Mouse (Mus musculus): ENCODE results near the gene Tfap2e. TPM values are rescaled to one million over a fixed set of nuclear protein-coding genes. Genes with fewer than 3 reads are reported as not detected.

Tfap2e gene
- polyA plus RNA-seq, 1 experiment from 2014 or later, result not detected

DNA sequence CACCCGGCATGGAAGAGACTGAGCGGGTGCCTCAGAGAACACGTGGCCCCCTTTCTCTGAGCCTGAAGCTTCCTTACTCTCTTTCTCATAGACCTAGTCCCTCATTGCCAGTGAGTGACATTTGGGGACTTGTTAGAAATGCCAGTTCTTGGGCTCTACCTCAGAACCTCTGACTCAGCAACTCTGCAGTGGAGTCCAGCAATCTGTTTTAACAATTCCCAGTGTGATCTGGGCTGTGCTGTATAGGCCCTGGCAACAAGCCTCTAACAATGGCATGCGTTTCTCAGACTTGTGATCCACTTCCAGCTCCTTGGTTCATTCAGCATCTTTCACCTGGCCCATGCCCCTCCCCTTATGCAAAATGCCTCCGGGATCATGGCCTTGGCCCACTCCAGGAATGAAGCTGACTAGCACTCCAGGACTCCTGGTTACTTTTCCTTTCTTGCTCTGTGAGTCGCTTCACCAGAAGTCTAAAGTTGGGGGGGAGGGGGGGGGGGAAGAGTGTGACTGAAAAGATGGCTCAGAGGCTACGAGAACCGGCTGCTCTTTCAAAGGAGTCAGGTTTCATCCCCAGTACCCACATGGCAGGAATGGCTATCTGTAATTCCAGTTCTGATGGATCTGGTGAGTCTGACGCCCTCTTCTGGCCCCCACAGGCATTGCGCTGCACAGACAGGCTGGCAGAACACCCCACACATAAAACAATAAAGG, 4.1 kb upstream of the Tfap2e start:
- no peak overlapping the region for H3K27ac ChIP-seq
- 38% methylated on average over 10 of the region's 10 CpGs for WGBS (ENCODE audit: insufficient replicate concordance)
- H3K4me2 ChIP-seq, result no peak overlapping the region
- no peak overlapping the region for H3K4me3 ChIP-seq (replicated peaks)
- no peak for ATAC-seq (ENCODE audit: low read depth)
- no peak for DNase-seq
- H3K27me3 ChIP-seq, result peaks cover 50% of the 10 kb centered on the region
- H3K9ac ChIP-seq, result no peak overlapping the region
- peaks cover 17% of the 10 kb centered on the region for H3K4me1 ChIP-seq (replicated peaks)
- no peaks in the 10 kb centered on the region for H3K9me3 ChIP-seq (replicated peaks)
- peaks cover 11% of the 10 kb centered on the region for H3K36me3 ChIP-seq

DNA sequence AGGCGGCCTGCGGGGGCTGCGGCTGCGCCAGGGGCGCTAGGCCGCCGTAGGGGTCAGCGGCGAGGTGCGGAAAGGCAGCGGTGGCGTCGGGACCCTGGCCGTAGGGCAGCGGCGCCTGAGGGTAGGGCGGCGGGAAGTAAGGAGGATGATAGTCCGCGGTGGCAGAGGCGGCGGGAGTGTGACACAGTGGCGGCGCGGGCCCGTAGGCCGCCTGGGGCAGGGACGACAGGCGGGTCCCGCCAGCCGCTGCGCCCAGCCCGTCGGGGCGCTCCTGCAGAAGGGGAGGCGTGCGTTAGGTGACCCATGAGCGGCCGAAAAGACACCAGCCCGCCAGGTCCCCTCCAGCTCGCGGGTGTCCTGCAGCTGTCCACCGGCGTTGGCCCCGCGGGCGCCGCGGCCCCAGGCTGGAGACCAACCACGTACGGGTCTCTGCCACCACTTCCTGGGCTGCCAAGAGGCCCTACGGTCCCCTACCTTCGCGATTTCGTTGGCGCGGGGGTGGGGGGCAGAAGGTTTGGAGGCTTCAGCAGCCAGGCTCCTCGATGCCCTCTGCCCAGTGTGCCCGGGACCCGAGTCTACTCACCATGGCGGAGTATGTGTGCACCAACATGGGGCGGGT, 549 bp downstream of the Tfap2e start:
- DNase-seq (no peak), ATAC-seq (ENCODE audit: low read depth) (no peak; the same call in 1 of the 2 replicates)
- Histone ChIP-seq H3K4me2 (peak overlapping the region; percentile 45), H3K4me1 (replicated peaks) (peaks cover 14% of the 10 kb centered on the region), H3K9ac (no peak overlapping the region), H3K4me3 (replicated peaks) (peak overlapping the region; percentile 39), H3K9me3 (replicated peaks) (no peaks in the 10 kb centered on the region), H3K27ac (no peak overlapping the region), H3K36me3 (no peaks in the 10 kb centered on the region), H3K27me3 (peaks cover 96% of the 10 kb centered on the region)
- 3% methylated on average over 52 of the region's 62 CpGs for WGBS (ENCODE audit: insufficient replicate concordance)

DNA sequence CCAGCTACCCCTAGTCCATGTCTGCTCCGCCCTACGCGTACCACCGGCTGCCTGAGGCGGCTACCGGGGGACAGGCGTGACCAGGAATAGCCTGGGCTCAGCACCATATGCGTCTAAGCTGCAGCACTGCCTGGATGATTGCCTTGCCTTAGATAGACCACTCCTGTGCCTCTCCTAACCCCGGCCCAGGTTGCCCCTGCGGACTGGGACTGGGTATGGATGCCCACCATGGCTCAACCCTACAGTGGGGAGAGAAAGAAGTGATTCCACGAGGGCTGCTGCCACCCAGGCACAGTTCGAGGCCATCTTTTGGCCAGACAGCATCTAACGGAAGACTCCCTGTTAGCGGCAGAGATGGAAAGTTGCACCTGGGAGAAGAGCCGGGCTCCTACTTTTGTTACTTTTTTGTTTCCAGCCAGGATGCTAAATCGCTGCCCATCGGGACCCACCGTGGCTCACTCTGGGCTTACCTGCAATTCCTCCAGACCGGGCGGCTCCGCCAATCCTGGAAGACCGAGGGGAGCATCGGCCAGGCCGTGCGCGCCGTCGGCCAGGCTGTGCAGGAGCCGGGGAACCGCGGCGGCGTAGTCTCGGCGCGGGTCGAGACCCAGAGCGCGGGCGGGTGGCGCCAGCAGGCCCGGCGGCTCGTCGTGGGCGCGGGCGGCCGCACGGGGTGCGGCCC, 1.2 kb downstream of the Tfap2e start:
- H3K4me2 ChIP-seq, result peak overlapping the region; percentile 45
- DNase-seq, result no peak
- H3K4me1 ChIP-seq (replicated peaks), result peaks cover 14% of the 10 kb centered on the region
- H3K9me3 ChIP-seq (replicated peaks), result no peaks in the 10 kb centered on the region
- H3K9ac ChIP-seq, result no peak overlapping the region
- H3K36me3 ChIP-seq, result no peaks in the 10 kb centered on the region
- H3K4me3 ChIP-seq (replicated peaks), result peak overlapping the region; percentile 39
- H3K27me3 ChIP-seq, result peaks cover 100% of the 10 kb centered on the region
- 5% methylated on average over 51 of the region's 51 CpGs for WGBS (ENCODE audit: insufficient replicate concordance)
- ATAC-seq (ENCODE audit: low read depth), result no peak
- no peak overlapping the region for H3K27ac ChIP-seq

- DNase-seq, result no peak
- ATAC-seq (ENCODE audit: low read depth), result no peak
- no peaks in the 10 kb centered on the region for H3K36me3 ChIP-seq
- no peak overlapping the region for H3K4me3 ChIP-seq (replicated peaks)
- no peak overlapping the region for H3K9ac ChIP-seq
- 4% methylated on average over 16 of the region's 16 CpGs for WGBS (ENCODE audit: insufficient replicate concordance)
- no peaks in the 10 kb centered on the region for H3K9me3 ChIP-seq (replicated peaks)
- peaks cover 100% of the 10 kb centered on the region for H3K27me3 ChIP-seq
- peaks cover 14% of the 10 kb centered on the region for H3K4me1 ChIP-seq (replicated peaks)
- no peak overlapping the region for H3K4me2 ChIP-seq
- H3K27ac ChIP-seq, result no peak overlapping the region
Observed at GRCm38 (mm10) chr4:126734001-126734603, 1.9 kb downstream of the Tfap2e start.

DNA sequence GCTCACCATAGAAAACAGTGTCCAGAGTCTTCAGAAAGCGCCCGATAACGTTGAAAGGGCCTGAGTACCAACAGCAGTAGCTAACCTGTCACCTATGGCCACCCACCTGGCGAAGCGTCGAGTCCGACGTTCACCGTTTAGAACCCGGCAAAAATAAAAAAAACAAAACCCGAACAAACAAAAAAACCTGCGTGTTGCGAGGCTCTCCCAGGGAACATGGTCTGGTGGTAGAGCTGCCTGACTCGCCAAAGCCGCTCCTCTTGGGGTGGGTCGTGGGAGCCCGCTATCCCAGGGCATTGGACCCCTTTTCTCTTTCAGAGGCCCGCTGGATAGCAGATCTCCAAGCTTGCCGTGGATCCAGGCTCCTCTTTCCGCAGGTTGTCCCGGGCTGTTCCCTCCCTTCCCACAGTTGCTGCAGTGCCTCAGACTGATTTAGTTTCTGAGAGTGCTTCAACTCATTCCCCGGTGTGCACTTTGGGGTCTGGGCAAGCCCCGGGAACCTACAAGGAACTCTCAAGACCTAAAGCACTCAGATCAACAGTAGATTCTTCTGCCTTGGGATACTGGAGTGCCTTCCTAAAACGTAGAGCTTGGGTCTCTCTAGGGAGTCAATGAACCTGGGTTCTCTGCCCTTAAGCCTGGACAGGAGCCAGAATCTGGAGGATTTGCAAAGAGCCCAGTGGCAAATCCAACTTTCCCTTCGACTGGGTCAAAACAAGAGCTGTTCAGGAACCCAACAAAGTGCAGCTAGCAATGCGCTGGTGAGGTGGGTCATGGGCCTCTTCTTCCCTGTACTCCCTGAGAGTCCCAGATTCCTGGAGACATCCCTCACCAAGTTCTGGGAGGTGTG, 3.3 kb downstream of the Tfap2e start:
- DNase-seq, result no peak
- Histone ChIP-seq H3K27me3 (peaks cover 93% of the 10 kb centered on the region), H3K4me3 (replicated peaks) (no peak overlapping the region), H3K4me1 (replicated peaks) (peaks cover 14% of the 10 kb centered on the region), H3K27ac (no peak overlapping the region), H3K9me3 (replicated peaks) (no peaks in the 10 kb centered on the region), H3K36me3 (no peaks in the 10 kb centered on the region), H3K4me2 (no peak overlapping the region), H3K9ac (no peak overlapping the region)
- no peak for ATAC-seq (ENCODE audit: low read depth)
- WGBS (ENCODE audit: insufficient replicate concordance), result 9% methylated on average over 26 of the region's 26 CpGs

GRCm38 (mm10) chr4:126732111-126732510, 3.9 kb downstream of the Tfap2e start:
- ATAC-seq (ENCODE audit: low read depth) (no peak), DNase-seq (no peak)
- H3K27me3 ChIP-seq, result peaks cover 87% of the 10 kb centered on the region
- no peaks in the 10 kb centered on the region for H3K36me3 ChIP-seq
- no peak overlapping the region for H3K27ac ChIP-seq
- 7% methylated on average over 18 of the region's 18 CpGs for WGBS (ENCODE audit: insufficient replicate concordance)
- no peak overlapping the region for H3K4me2 ChIP-seq
- H3K9ac ChIP-seq, result no peak overlapping the region
- peaks cover 14% of the 10 kb centered on the region for H3K4me1 ChIP-seq (replicated peaks)
- no peak overlapping the region for H3K4me3 ChIP-seq (replicated peaks)
- H3K9me3 ChIP-seq (replicated peaks), result no peaks in the 10 kb centered on the region

DNA sequence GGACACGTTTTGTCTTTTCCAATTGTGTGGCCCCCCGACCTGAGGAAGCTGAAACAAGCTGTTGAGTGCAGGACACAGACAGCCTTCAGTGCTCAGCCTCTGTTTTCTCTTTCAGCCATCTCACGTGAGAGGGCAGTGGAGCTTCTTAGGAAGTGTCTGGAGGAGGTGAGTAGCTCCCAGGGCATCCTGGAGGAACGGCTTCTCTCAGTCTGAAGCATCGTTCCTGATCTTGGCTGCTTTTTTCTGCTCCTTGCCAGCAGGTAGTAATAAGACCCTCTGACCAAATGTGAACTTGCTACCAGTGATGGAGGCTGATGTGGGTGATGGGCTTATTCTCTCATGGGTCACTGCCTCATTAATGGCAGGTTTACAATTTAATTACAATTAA, 28.6 kb downstream of the Tfap2e start:
- H3K27ac ChIP-seq, result no peak overlapping the region
- H3K36me3 ChIP-seq, result peaks cover 79% of the 10 kb centered on the region
- 74% methylated on average over 5 of the region's 5 CpGs for WGBS (ENCODE audit: insufficient replicate concordance)
- H3K4me3 ChIP-seq (replicated peaks), result no peak overlapping the region
- DNase-seq, result no peak
- ATAC-seq (ENCODE audit: low read depth), result no peak
- H3K4me2 ChIP-seq, result no peak overlapping the region
- no peaks in the 10 kb centered on the region for H3K27me3 ChIP-seq
- H3K9ac ChIP-seq, result no peak overlapping the region
- H3K9me3 ChIP-seq (replicated peaks), result no peaks in the 10 kb centered on the region
- H3K4me1 ChIP-seq (replicated peaks), result no peaks in the 10 kb centered on the region

DNA sequence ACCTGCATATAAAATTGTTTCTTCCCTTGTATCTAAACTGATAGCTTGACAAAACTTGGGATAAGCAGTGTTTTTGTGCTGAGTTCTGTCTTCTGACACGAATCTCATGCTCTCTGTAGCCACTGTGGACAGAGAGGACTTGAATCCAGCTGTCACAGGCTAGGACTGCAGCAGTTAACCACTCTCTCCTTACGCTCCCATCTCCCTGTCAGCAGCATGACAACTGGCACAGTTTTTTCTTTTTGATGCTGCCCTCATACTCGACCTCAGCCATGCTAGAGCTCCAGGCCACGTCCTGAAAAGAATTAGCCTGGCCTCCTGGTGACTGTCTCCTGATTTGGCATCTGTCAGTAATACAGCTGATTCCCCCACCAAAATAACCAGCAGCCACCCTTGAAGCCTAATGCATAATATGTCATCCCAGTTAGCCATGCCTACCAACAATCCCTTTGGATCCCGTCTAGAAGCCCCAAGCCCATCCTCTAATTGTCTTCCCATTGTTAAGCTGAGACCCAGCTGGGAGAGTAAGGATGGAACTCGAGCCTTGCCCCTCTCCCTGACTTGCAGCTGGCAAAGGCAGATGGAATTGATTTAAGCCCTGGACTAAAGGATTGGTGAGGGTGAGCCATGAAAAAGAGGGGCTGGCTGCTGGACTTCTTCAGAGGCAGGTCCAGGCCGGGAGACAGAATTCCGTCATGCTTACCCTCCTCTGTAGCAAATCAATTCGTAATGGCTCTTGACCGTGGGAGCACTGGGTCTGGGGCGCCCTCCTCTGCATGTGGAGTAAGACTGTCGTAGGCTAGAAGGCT, 29.2 kb downstream of the Tfap2e start:
- no peaks in the 10 kb centered on the region for H3K9me3 ChIP-seq (replicated peaks)
- WGBS (ENCODE audit: insufficient replicate concordance), result 80% methylated on average over 12 of the region's 12 CpGs
- no peak overlapping the region for H3K27ac ChIP-seq
- no peak overlapping the region for H3K9ac ChIP-seq
- DNase-seq (no peak), ATAC-seq (ENCODE audit: low read depth) (no peak)
- H3K4me2 ChIP-seq, result no peak overlapping the region
- H3K36me3 ChIP-seq, result peaks cover 79% of the 10 kb centered on the region
- H3K4me3 ChIP-seq (replicated peaks), result no peak overlapping the region
- H3K4me1 ChIP-seq (replicated peaks), result no peaks in the 10 kb centered on the region
- no peaks in the 10 kb centered on the region for H3K27me3 ChIP-seq

- no peak overlapping the region for H3K4me2 ChIP-seq
- H3K9ac ChIP-seq, result no peak overlapping the region
- H3K27ac ChIP-seq, result no peak overlapping the region
- no peaks in the 10 kb centered on the region for H3K27me3 ChIP-seq
- no peak overlapping the region for H3K4me3 ChIP-seq (replicated peaks)
- H3K9me3 ChIP-seq (replicated peaks), result no peaks in the 10 kb centered on the region
- no peaks in the 10 kb centered on the region for H3K4me1 ChIP-seq (replicated peaks)
- H3K36me3 ChIP-seq, result peaks cover 51% of the 10 kb centered on the region
- 86% methylated on average over 4 of the region's 4 CpGs for WGBS (ENCODE audit: insufficient replicate concordance)
- DNase-seq (no peak), ATAC-seq (ENCODE audit: low read depth) (no peak)
Observed at GRCm38 (mm10) chr4:126696908-126697307, 39.1 kb downstream of the Tfap2e start.

GRCm38 (mm10) chr4:126693021-126693420, 43.0 kb downstream of the Tfap2e start:
- H3K36me3 ChIP-seq, result peaks cover 47% of the 10 kb centered on the region
- H3K9ac ChIP-seq, result no peak overlapping the region
- WGBS (ENCODE audit: insufficient replicate concordance), result 77% methylated on average over 5 of the region's 5 CpGs
- no peaks in the 10 kb centered on the region for H3K4me1 ChIP-seq (replicated peaks)
- ATAC-seq (ENCODE audit: low read depth) (no peak), DNase-seq (no peak)
- no peak overlapping the region for H3K4me3 ChIP-seq (replicated peaks)
- H3K4me2 ChIP-seq, result no peak overlapping the region
- H3K27me3 ChIP-seq, result no peaks in the 10 kb centered on the region
- no peak overlapping the region for H3K27ac ChIP-seq
- H3K9me3 ChIP-seq (replicated peaks), result no peaks in the 10 kb centered on the region

Data from liver, embryonic 13.5 days (tissue).